Mouse (Mus musculus) lung, postnatal 0 days (tissue): Measurements from ENCODE around the gene Cenpt.

ENCODE experiments used
- CTCF ChIP-seq: IDR thresholded peaks from 2 replicates; pipeline ENCODE4 v1.5.1; 2016; ENCODE audit warnings: antibody characterized with exemption, mild to moderate bottlenecking
- EP300 ChIP-seq: IDR thresholded peaks from 2 replicates; pipeline ENCODE4 v1.6.1; 2016; ENCODE audit warnings: antibody characterized with exemption, mild to moderate bottlenecking, control low read depth

DNA sequence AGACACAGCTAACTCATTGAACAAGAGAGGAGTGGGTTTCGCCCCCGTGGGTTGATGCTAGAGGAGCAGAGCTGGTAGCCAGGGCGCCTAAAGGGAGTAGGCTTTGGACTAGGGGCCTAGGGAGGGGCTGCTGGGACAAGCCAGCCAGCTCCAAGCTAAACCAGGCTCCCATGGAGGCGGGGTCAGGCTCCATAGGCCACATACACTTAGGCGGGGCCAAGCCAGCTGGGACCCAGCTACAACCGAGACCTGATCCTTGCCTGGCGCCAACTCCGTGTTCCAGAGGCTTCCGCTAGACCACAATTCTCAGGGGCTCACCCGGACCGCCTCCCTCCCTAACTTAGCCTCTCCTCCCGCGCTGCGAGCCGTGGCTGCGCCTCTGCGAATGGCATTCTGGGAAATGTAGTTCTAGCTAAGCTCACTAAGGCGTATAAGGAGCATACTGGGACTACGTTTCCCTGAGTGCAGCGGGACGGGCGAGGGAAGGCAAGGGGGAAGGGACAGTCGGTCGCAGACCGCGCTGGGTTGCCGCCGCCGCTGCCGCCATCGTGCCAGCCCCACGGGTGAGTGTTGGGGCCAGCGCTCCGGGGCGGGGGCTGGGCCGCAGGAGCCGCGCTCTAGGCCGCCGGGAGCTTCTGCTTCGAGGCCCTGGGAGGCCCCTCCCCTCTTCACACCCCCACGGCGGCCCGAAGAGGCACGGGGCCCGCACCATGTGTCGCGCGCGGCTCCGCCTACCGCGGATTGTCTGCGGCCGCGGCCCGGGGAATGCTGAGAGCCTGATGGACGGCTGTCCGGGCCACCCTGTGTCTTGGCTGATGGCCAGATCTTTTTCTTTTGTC, 7.3 kb upstream of the Cenpt start, which contains the start of gene Nutf2:
- TF ChIP-seq CTCF: no peak
- TF ChIP-seq EP300: no peak; the same call in 1 of the 2 replicates
